Mouse (Mus musculus): Measurements from ENCODE around the gene Dock8.

- TF ChIP-seq POLR2A (IDR thresholded peaks at IDR 0.05; ENCODE audit: low read depth, low read length) (no peak), CTCF (conservative IDR thresholded peaks at IDR 0.05 in 1 of 2, IDR thresholded peaks at IDR 0.05 in 1 of 2; ENCODE audit: low read depth in 2 of 2, low read length in 2 of 2) (no peak), MAZ (IDR thresholded peaks at IDR 0.05; ENCODE audit: low read depth, low read length) (no peak), EP300 (IDR thresholded peaks at IDR 0.05; ENCODE audit: low read length) (no peak), MYC (IDR thresholded peaks at IDR 0.05; ENCODE audit: low read depth, low read length) (no peak), MEF2A (IDR thresholded peaks at IDR 0.05; ENCODE audit: borderline replicate concordance, low read depth, low read length) (no peak)
Measured at GRCm38 (mm10) chr19:25246062-25246461, 246.7 kb downstream of the Dock8 start.
